Mouse (Mus musculus): ENCODE data around the gene Lrrc3c. TPM values are rescaled to one million over a fixed set of nuclear protein-coding genes. Genes with fewer than 3 reads are reported as not detected.

Gene Lrrc3c
- total RNA-seq (2021), result not detected

GRCm38 (mm10) chr11:98597991-98598390 lies at the start of gene Lrrc3c:
Gene Lrrc3c (plus strand): TSS chr11:98598291.
- intact Hi-C loops (cut with DNase I), result no loop called here
- DNase-seq (ENCODE audit: extremely low spot score in 1 of 2, low spot score in 2 of 2), result no peak

- DNase-seq (ENCODE audit: extremely low spot score in 1 of 2, low spot score in 2 of 2), result no peak
- intact Hi-C loops (cut with DNase I), result no loop called here
Measured at GRCm38 (mm10) chr11:98549363-98549762, 48.7 kb upstream of the Lrrc3c start.

- no peak for DNase-seq (ENCODE audit: extremely low spot score in 1 of 2, low spot score in 2 of 2)
- intact Hi-C loops (cut with DNase I), result no loop called here
Measured at GRCm38 (mm10) chr11:98550311-98550974, 47.6 kb upstream of the Lrrc3c start.

GRCm38 (mm10) chr11:98550975-98551828 lies 46.9 kb upstream of the Lrrc3c start, which contains the start of gene Zpbp2:
Gene Zpbp2 (plus strand): TSS chr11:98551097.
- DNase-seq (ENCODE audit: extremely low spot score in 1 of 2, low spot score in 2 of 2), result peak; percentile 85 to 93
- intact Hi-C loops (cut with DNase I), result no loop called here

GRCm38 (mm10) chr11:98553966-98554365 lies 44.1 kb upstream of the Lrrc3c start:
- intact Hi-C loops (cut with DNase I), result no loop called here
- DNase-seq (ENCODE audit: extremely low spot score in 1 of 2, low spot score in 2 of 2), result no peak

- intact Hi-C loops (cut with DNase I), result no loop called here
- DNase-seq (ENCODE audit: extremely low spot score in 1 of 2, low spot score in 2 of 2), result no peak
Measured at GRCm38 (mm10) chr11:98555124-98555700, 42.9 kb upstream of the Lrrc3c start.

GRCm38 (mm10) chr11:98560942-98561341 lies 37.1 kb upstream of the Lrrc3c start:
- intact Hi-C loops (cut with DNase I), result no loop called here
- DNase-seq (ENCODE audit: extremely low spot score in 1 of 2, low spot score in 2 of 2), result no peak

- DNase-seq (ENCODE audit: extremely low spot score in 1 of 2, low spot score in 2 of 2), result no peak
Measured at GRCm38 (mm10) chr11:98563025-98563424, 35.1 kb upstream of the Lrrc3c start.

GRCm38 (mm10) chr11:98563921-98564414 lies 34.1 kb upstream of the Lrrc3c start:
- intact Hi-C loops (cut with DNase I), result no loop called here

More at GRCm38 (mm10) chr11:98563025-98563424, 35.1 kb upstream of the Lrrc3c start:
- intact Hi-C loops (cut with DNase I), result no loop called here

GRCm38 (mm10) chr11:98568326-98568725 lies 29.8 kb upstream of the Lrrc3c start:
- DNase-seq (ENCODE audit: extremely low spot score in 1 of 2, low spot score in 2 of 2), result no peak
- intact Hi-C loops (cut with DNase I), result no loop called here

More at GRCm38 (mm10) chr11:98563921-98564414, 34.1 kb upstream of the Lrrc3c start:
- no peak for DNase-seq (ENCODE audit: extremely low spot score in 1 of 2, low spot score in 2 of 2)

GRCm38 (mm10) chr11:98569461-98569860 lies 28.6 kb upstream of the Lrrc3c start:
- intact Hi-C loops (cut with DNase I), result no loop called here
- no peak for DNase-seq (ENCODE audit: extremely low spot score in 1 of 2, low spot score in 2 of 2)

- intact Hi-C loops (cut with DNase I), result no loop called here
- no peak for DNase-seq (ENCODE audit: extremely low spot score in 1 of 2, low spot score in 2 of 2)
Measured at GRCm38 (mm10) chr11:98577776-98578175, 20.3 kb upstream of the Lrrc3c start.

GRCm38 (mm10) chr11:98580301-98581121 lies 17.6 kb upstream of the Lrrc3c start:
- intact Hi-C loops (cut with DNase I), result no loop called here
- DNase-seq (ENCODE audit: extremely low spot score in 1 of 2, low spot score in 2 of 2), result no peak

GRCm38 (mm10) chr11:98581286-98582029 lies 16.6 kb upstream of the Lrrc3c start:
- intact Hi-C loops (cut with DNase I), result no loop called here
- no peak for DNase-seq (ENCODE audit: extremely low spot score in 1 of 2, low spot score in 2 of 2)

- DNase-seq (ENCODE audit: extremely low spot score in 1 of 2, low spot score in 2 of 2), result no peak
- intact Hi-C loops (cut with DNase I), result no loop called here
Measured at GRCm38 (mm10) chr11:98582030-98582388, 16.1 kb upstream of the Lrrc3c start.

GRCm38 (mm10) chr11:98582551-98583264 lies 15.4 kb upstream of the Lrrc3c start:
- no peak for DNase-seq (ENCODE audit: extremely low spot score in 1 of 2, low spot score in 2 of 2)
- intact Hi-C loops (cut with DNase I), result no loop called here

- no peak for DNase-seq (ENCODE audit: extremely low spot score in 1 of 2, low spot score in 2 of 2)
- intact Hi-C loops (cut with DNase I), result no loop called here
Measured at GRCm38 (mm10) chr11:98583265-98583552, 14.9 kb upstream of the Lrrc3c start.

GRCm38 (mm10) chr11:98583571-98583970 lies 14.5 kb upstream of the Lrrc3c start:
- intact Hi-C loops (cut with DNase I), result no loop called here
- no peak for DNase-seq (ENCODE audit: extremely low spot score in 1 of 2, low spot score in 2 of 2)
